Mouse (Mus musculus) layer of hippocampus, adult 8-10 months (tissue): ENCODE data around the gene Lamp2. TPM values are rescaled to one million over a fixed set of nuclear protein-coding genes. Genes with fewer than 3 reads are reported as not detected.
"Not testable (repeated sequence)": the region's sequence is repeated elsewhere in the genome, so short reads cannot be mapped to it uniquely, and the experiment has no call there.

Experiments used
- DNase-seq, 2 experiments: peaks; one replicate each; pipeline ENCODE4 v3.0.0; 2022; ENCODE audit warnings: low spot score in 2 of 2
- total RNA-seq, 4 experiments: library from RNA; stranded (reverse); gene quantifications; 2 replicates each; pipeline ENCODE4 v1.2.4; 2022

The Lamp2 gene
- 100 to 1,000 TPM in 2 of 4 experiments, 10 to 100 TPM in 2; 84.7 to 126 (median 103) TPM for total RNA-seq

DNA sequence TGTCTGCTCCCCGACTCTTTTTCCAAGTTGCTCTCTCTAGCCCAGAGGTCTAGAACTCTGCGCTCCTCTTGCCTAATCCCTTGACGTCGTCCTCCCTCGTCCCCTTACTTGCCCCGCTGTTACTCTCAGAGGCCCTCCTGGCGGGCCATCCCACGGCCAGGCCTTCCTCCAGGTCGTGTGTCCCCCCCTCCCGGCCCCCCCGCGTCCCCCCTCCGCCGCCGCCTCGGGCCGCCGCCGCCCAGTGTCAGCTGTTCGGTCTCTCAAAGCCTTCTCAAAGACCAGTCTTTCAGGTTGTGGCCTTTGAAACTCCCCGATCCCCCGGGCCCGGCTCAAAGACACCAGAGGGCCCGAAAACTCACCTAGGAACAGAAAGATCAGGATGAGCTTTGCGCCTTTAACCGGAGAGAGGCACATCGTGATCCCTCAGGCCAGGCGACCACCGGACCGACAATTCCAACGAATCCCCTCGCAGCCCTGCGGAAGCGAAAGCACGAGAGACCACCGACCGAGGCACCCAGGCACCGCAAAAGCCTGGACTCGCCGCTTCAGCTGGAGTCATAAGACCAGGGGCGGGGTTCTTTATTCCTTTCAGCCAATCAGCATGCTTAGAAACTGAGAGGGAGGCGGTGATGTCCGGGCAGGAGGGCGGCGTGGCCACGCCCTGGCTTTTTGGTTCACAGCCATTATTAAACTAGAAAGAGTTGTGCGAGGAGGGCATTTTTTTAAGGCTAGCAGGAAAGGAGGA lies at the start of gene Lamp2:
Lamp2 (minus strand) TSS at position 565 of the 745 bp plus-strand sequence.
- peak; percentile 63 to 73 for DNase-seq

DNA sequence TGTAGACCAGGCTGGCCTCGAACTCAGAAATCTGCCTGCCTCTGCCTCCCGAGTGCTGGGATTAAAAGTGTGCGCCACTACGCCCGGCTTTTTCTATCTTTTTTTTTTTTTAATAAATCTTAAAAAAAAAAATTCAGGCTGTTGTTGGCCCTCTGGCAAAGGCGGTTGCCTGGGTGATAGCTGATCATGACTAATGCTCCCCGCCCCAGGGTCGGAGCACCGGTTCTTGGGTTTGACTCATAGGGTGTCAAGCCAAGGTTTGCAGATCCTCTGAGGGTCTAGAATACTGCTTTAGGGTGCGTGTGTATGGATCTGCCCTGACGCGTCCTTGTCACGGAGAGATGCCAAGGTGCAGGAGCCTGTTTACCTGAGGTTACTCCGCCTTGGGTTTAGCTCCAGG lies 48.6 kb upstream of the Lamp2 start:
- DNase-seq = no peak

DNA sequence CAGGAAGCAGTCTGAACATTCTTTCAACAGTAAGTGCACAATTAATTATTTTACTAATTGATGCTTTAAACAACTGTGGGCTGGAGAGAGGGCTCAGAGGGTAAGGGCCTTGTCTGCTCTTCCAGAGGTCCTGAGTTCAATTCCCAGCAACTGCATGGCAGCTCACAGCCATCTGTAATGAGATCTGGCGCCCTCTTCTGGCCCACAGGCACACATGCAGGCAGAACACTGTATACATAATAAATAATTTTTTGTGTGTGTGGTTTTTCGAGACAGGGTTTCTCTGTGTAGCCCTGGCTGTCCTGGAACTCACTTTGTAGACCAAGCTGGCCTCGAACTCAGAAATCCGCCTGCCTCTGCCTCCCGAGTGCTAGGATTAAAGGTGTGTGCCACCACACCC lies 45.9 kb upstream of the Lamp2 start:
- DNase-seq = not testable (repeated sequence)

DNA sequence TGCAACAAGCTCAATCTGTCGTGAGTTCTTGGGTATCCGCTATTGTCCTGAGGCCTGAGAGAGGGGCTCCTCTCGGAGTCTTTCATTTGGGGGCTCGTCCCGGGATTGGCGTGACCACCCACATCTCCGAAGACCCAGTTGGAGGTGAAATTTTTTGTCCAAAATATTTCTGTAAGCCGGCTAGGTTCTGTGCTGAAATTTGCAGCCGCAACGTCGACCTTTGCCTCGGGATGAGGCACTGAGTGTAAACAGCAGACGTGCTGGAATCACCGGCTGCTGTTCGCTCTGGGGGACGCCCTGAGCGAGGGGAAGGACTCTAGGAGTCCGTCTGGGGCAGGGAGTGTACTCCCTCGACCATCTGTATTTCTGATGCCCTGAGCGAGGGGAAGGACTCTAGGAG lies 29.2 kb upstream of the Lamp2 start:
- not testable (repeated sequence) for DNase-seq

DNA sequence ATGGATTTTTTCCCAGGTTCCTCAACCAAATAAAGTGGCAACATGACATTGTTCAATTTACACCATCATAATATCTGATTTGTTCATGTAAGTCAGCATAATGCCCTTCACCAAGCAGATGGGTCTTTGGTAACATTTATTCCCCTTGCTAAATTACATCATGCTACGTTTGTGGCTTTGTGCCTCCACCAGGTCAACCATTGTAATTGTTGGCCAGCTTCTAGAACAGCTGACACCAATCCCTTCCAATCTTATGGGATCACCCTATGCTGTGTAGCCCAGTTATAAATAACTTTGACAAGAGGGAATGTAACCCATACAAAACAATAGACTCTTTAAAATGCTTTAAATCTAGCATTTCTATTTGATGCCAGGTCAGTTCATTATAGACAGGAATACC lies 22.3 kb upstream of the Lamp2 start:
- DNase-seq = no peak

DNA sequence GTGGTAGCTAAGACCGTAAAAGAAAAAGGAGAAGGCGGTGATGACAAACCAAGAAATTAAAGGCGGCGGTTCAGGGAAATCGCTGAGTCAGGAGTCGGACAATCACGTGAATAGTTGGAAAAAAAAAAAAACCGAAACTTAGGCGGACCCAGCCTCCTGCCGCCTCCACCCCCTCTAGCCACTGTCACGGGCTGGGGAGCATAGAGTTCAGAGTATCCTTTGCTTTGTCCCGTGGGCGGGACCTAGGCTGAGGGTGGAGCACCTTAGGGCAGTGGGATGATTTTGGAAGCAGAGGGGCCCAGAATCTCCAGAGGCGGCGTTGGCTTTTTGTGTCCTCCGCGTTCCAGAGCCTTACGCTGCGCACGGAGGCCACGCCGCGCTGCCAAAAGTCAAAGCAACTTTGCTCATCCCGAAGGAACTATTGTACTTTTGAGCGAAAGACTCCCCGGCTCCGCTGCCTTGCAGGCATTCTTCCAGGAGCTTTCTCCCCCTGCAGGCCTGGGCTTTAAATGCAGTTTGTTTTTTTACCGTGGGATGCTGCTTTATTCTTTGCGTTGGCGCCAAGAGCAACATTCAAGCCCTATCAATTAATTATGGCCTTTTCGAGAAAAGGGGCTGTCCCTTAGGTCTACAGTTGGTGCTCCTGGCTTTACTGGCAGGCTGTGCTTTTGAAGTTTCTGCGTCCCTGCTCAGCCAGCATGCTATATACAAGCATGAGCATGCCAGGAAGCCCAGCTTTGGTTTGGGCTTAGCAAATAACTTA lies 17.5 kb upstream of the Lamp2 start:
- DNase-seq = peak; percentile 14 to 50

DNA sequence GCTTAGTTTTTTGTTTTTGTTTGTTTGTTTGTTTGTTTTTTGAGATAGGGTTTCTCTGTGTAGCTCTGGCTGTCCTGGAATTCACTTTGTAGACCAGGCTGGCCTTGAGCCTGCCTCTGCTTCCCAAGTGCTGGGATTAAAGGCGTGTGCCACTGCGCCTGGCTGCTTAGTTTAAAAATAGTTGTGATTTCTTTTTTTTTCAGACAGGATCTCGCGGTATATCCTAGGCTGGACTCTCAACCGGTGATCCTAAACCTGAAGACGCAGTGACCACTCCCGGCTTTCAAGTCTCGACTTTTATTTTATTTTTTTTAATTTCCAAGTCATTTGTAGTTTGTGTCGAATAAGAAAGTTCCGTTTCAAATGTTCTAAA lies 16.9 kb upstream of the Lamp2 start:
- no peak for DNase-seq

DNA sequence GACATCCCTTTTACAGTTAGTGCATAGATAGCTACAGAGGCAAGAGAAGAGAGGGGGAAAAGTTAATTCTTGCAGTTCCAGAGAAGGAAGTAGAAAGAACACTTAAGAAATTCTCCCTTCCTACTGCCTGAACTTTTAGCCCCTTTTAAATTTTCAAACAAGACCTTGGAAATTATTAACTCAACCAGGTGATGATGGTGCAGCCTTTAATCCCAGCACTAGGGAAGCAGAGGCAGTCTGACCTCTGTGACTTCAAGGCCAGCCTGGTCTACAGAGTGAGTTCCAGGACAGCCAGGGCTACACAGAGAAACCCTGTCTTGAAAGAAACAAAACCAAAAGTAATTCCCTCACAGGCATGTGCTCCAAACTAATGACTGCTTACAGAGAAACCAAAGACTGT lies 10.0 kb upstream of the Lamp2 start:
- DNase-seq = no peak

DNA sequence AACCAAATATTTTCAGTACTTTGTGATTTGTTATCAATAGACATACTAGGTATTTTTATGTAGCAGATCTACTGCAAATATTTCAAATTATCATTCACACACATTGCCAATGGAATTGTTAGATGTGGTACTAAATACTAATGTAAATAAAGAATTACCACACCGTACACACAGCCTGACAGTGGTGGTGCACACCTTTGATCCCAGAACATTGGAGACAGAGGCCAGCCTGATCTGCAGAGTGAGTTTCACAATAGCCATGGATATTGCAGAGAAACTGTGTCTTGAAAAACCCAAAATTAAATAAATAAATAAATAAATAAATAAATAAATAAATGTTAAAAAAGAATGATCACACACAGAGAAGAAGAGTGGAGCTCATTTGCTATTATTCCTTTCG lies 6.9 kb upstream of the Lamp2 start:
- DNase-seq = no peak

DNA sequence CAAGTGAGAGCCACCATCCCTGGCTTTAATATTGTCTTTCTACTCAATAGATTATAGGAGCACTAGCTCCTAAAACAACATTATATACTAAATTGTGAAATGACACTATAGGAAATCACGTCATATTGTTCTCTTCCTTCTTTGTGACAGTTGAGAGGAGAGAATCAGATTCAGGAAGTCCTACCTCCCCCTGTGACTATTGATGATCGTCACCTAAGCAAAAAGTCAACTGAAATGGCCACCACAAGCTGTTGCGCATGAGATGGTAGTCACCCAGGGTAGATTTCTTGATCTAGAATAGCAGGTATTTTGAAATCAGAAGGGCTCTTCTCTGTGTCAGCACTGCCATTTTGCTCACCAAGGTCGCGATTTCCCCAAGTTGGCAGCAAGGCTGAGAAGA lies 5.8 kb upstream of the Lamp2 start:
- DNase-seq = no peak

DNA sequence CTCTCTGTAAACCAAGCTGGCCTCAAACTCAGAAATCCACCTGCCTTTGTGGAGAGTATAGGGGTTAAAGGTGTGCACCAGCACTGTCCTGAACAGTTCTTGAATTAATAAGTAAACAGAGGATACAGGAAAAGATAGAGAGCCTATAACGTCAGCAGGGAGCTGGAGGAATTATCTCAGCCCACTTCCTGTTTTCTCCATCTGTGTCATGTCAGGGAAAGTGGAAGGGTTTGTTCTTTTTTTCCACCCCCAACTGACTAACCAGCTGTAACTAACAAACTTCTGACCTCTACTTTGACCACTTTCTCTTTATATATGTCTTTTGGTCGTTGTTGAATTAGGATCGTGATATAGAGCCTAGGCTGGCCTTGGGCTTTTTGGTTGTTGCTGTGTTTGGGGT lies 4.6 kb upstream of the Lamp2 start:
- DNase-seq = no peak

DNA sequence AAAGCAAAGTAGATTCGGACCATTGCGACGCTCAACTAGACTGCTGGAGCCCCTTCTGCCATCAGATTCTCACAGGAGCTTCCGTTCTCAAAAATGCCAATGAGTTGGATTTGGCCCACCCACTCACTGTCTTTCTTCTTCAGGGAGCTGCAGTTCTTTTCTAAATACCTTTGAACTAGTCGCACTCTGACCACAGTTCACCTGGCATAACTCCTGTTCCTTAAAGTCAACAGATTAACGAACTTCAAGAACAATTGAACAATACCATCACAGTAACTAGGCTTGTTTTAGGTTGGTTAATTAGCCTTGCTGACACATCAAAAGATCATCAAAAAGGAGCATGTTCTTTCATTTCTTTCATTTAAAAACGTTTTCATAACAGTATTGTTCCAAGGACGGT lies 2.8 kb upstream of the Lamp2 start:
- no peak for DNase-seq

DNA sequence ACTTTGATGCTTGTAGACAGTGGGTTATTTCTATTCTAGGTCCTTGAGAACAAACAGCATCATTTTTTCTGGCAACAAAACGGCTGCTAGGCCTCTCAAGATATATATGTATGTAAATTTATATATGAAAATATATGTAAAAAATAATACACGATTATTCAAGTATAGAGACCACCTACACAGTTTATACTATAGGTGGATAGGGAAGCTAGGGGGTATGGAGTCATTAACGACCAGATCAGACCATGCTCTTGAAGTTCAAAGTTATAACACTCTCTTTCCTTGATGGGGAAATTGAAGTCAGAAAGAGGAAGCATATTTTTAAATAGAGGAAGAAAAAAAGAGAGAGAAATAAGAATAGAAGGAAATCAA lies 367 bp upstream of the Lamp2 start:
- no peak for DNase-seq

DNA sequence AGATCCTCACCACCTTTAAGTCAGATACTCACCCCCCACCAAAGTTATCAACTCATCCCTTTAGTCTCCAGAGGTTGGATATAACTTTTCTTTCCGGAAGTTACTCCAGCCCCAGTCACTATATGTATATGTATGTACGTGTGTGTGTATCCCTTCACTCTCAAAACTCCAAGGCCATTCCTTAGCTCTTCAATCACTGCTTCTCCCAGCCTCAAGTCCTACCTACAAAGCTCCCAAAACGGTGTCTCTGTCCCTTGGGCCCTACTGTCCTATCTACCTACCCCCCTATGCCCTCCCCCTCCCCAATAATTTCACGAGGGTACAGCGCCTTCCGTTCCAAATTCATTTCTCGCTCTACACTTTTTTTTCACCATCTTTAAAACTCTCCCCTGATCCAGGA lies 780 bp downstream of the Lamp2 start:
- DNase-seq = no peak

DNA sequence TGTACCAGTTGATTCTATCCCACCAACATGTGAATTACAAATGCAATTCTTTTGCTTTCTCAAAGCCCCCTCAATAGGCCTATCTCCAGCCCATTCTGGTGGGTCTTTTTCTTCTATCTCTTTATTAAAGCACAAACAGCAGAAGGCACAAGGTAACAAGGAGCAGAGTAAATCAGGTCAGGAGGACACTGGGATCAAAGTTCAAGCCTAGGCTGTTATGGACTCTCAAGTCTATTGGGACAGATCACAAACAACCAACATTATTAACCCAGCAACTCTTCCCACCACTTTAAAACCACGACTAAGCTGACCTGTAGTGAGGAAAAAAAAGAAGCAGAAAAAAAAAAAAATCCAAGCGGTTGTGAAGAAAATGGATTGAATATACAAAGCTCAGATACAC lies 1.4 kb downstream of the Lamp2 start:
- DNase-seq = no peak

DNA sequence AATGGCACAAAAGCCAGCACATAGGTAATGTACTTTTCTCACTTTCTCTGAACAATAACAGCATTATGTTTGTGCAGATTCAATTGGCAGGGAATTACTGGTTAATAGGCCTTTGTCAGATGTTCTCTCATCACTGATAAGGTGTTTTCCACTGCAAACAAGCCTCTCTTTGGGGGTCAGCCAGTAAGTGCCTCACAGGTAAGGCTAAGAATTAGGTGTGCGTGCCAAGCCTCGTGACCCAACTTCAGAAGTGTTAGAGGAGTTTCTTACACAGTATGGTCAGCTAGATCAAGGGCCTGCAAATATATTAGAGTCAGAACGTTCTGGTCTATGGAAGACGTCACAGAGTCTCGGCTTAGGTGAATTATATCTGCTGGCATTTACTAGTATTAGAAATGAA lies 2.3 kb downstream of the Lamp2 start:
- DNase-seq = no peak

DNA sequence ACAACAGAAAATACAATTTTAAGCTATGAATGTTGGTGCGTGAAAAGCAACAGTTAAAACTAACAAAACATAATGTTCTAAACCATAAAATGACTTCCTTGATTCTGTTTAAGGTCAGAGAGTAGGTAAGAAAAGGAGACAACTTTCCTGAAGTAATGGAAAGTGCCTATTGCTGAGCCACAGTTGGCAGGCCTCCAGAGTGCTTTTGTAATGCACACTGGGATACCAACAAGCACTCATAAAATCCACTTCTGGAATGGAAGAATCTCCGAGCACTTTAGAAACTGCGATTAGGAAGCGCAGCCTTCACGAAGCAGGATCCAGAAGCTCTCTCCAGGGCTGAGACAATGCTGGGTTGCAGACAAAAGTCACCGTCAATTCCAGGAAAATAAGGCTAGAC lies 5.8 kb downstream of the Lamp2 start:
- no peak for DNase-seq

DNA sequence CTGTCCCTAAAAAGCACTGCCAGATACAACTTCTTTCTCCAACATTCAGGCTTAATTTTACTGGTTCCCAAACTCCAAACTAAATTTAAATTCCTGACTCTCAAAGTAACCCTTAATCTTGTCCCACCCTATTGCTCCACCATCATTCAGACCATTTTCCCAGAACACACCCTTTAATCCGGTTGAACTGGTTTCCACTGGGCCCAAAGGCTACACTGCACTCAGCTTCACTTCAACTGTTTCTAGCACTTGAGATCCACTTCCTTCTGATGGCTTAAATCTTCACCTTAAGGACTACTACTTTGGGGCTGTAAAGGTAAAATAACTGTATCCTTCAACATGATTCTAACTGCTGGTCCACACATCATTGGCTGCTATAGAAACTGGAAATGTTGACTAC lies 10.5 kb downstream of the Lamp2 start:
- DNase-seq = no peak

DNA sequence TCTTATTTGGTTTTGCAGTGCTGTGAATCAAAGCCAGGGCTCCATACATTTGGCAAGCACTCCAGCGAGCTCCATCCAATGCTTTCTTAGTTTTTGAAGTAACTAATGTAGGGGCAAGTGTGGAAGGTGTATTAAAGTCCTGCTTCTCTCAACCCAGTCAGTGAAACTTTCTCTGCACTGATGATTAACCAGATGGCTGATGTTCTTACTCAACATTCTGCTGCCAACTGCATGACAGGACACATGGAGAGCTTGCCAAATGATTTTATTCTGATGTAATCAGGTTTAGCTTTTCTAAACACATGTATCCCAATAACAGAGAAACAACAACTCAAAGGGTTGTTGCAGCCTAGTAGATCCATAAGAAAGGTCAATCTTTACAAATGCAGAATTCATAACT lies 13.8 kb downstream of the Lamp2 start:
- DNase-seq = no peak

DNA sequence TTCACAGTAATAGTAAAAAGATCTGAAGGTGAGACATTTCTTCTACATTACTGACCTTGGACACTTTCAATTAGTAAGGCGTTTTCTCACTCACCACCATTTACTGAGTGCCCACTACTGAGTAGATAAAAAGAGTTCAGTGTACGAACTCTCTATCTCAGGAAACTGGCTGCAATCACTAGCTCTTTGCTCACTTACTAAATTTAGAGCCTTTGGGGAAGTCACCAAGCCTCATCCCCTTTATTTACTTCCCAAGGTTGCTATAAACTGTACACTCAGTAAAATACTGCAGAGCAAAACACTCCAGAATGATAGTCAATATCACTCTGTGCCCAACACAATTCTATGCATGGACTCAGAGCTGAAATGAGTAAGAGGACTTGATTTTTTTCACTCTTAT lies 16.6 kb downstream of the Lamp2 start:
- no peak for DNase-seq

DNA sequence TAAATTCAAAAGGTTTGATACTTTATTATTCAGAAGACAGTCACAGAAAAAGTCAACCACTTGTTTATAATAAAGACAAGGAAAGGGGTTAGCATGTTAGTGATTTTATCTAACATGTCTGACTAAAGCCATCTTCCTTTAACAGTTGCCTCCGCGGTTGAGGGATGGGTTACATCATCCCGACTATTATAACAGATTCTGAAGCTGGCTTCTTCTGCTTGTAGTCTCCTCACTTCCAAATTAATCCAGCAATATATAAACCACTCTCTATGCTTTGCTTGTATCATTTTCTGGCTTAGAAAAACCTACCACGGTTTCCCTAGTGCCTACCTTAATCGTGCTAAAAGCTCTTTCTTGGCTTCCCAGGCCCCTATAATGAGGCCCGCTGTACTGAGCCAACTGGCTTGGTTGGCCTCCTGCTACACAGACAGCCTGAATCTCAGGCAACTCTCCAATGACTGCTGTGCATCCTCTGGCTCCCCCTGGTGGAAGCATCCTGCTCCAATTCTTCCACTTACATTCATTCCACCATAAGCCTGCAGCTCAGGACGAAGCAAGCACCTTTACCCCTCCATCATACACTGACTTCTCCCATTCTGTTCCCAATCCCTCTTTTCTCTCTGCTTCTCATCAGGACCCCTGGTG lies 18.0 kb downstream of the Lamp2 start:
- peak; percentile 67 to 79 for DNase-seq

DNA sequence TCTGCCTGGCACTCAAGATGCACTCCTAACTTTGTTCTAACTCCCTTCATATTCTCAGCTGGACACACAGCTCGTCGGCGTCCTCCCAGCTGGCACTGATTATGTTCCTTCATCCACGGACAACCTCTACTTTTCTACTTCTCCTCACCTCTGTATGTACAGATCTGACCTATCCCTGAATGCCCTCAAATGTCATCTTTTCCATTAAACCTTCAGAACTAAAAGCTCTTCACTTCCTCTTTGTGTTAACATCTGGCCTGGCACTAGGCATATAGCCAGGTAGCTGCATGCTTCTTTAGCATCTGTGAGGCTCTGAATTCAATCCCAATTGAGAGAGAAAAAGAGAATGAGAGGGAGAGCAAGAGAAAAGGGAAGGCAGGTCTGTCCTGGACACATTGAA lies 26.8 kb downstream of the Lamp2 start:
- DNase-seq = no peak
